Mouse (Mus musculus): Measurements from ENCODE around the gene Eef2.

DNA sequence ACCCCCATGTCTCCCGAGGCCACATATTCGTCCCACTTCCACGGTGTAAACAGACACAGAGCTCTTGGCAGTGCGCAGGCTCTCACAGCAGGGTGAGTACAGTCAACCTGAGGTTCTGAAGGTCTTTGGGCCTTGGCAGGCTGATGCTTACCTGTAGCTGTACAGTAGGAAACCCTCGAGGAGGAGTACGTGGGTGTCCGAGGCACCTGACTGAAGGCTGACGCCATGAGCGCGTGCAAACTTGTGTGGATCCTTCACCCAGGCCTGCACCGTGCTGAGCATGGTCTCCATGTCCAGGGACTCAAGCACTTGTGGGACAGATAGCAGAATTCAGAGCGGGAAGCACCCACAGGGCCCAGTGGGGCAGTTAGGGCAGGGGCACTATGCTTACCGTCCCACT is 23.7 kb downstream of the Eef2 start:
- TF ChIP-seq CTCF (IDR thresholded peaks at IDR 0.05; ENCODE audit: low read depth) (no peak), EP300 (IDR thresholded peaks at IDR 0.05; ENCODE audit: low read depth) (no peak)

Data from liver, postnatal 0 days (tissue).